Mouse (Mus musculus): ENCODE measurements around the gene Mesd. TPM values are rescaled to one million over a fixed set of nuclear protein-coding genes. Genes with fewer than 3 reads are reported as not detected.

Gene Mesd
- polyA plus RNA-seq, 1 experiment from 2014 or later: 84.4 TPM

DNA sequence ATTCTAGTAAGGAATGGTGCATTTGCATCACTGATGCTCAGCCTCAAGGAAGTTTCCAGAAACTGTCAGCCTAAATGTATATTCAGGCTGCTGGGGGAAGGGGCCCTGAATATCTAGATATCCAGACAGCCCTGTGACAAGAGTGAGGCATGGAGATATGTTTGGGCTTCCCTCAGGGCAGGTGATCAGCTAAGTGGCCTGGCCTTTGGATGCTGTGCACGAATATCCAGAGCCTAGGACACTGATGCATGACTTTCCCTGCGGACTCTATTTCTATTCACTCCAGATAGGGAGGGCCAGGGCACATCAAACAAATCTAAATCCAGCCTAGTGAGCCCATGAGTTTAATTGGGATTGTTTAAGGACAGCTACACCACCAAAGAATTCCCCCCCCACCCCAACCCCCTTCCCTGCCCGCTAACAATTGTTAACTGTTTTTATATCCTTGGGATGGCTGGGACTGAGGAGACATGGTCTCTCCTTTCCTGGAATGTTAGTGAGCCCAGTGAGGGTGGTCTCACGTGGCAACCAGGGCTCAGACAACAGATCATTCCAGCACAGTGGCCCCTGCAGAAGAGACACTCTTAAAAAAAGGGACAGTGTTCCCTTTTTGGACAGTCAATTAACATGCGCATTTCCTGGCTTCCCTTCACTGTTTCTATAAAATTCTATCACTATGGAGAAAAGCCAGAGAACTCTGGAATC is 14.3 kb upstream of the Mesd start:
- ATAC-seq (ENCODE audit: low FRiP score): 0 out of 2 replicates have a peak, but pooled peaks have one; percentile 38
- 37% methylated on average over 5 of the region's 5 CpGs for WGBS
- DNase-seq (ENCODE audit: low spot score, missing footprints): no peak
- no peaks in the 10 kb centered on the region for H3K36me3 ChIP-seq (ENCODE audit: control insufficient read depth, insufficient read depth, low read length)
- H3K27ac ChIP-seq (ENCODE audit: low read depth, low read length): no peak overlapping the region
- H3K9me3 ChIP-seq (ENCODE audit: control insufficient read depth, low read length): no peaks in the 10 kb centered on the region
- no peaks in the 10 kb centered on the region for H3K27me3 ChIP-seq (ENCODE audit: control insufficient read depth, insufficient read depth, low read length)
- no peak overlapping the region for H3K4me2 ChIP-seq
- no peaks in the 10 kb centered on the region for H3K4me1 ChIP-seq (ENCODE audit: control insufficient read depth, insufficient read depth, low read length)
- no peak overlapping the region for H3K4me3 ChIP-seq (ENCODE audit: low read depth, low read length)
- no peak overlapping the region for H3K9ac ChIP-seq (ENCODE audit: low read length)

DNA sequence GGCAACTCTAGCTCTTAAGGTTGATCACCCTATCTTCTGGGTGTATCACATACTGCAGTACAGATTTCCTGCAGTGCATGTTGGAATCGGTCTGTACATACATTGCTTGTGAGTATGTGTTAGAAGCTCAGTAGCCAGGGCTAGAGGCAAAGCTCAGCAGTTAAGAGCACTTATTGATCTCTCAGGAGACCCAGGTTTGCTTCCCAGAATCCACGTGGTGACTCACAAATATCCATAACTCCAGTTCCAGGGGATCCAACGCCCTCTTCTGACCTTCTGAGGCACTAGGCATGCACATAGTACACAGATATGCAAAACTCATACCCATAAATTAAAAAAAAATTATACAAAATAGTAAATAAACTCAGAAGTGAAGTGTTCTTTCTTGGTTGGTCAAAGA is 7.2 kb upstream of the Mesd start:
- H3K27me3 ChIP-seq (ENCODE audit: control insufficient read depth, insufficient read depth, low read length): no peaks in the 10 kb centered on the region
- ATAC-seq (ENCODE audit: low FRiP score): no peak
- no peak overlapping the region for H3K9ac ChIP-seq (ENCODE audit: low read length)
- WGBS: 79% methylated on average over 3 of the region's 3 CpGs
- H3K4me3 ChIP-seq (ENCODE audit: low read depth, low read length): no peak overlapping the region
- no peaks in the 10 kb centered on the region for H3K9me3 ChIP-seq (ENCODE audit: control insufficient read depth, low read length)
- H3K4me2 ChIP-seq: no peak overlapping the region
- peaks cover under 1% of the 10 kb centered on the region; the same call in 1 of the 2 replicates for H3K36me3 ChIP-seq (ENCODE audit: control insufficient read depth, insufficient read depth, low read length)
- H3K27ac ChIP-seq (ENCODE audit: low read depth, low read length): no peak overlapping the region
- H3K4me1 ChIP-seq (ENCODE audit: control insufficient read depth, insufficient read depth, low read length): peaks cover 24% of the 10 kb centered on the region
- no peak for DNase-seq (ENCODE audit: low spot score, missing footprints)

DNA sequence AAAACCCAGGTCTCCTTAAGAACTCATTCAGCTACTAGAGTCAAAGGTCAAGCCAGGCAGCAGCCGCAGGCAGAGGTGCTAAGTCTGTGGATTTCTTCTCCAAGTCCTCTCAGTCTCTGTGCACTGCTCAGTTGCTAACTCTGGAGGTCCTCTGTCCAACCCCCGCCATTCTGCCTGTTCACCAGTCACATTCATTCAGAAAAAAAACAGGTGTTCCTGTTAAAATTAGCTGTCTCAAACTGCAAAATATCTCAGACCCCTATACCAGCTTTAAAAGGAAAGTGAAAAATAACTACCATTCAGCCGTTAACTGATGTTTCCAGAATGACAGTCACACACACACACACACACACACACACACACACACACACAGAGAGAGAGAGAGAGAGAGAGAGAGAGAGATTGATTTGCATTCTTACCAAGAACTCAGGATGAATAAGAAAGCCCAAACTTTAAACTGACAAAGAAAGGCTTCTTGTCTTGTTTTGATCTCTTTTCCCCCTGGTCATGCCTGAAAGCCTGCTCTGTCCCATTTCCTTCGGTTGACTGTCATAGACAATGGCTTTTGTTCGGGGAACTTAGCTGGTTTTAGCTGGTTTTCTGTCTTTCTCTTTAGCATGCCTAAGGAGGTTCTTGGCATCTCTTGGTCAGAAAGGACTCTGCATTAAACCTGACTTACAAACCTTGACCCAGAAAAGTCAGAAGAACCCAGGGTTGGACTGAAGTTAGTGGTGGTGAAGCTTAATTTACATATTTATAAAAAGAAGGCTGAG is 5.4 kb upstream of the Mesd start:
- peak; percentile 33 for ATAC-seq (ENCODE audit: low FRiP score)
- Histone ChIP-seq H3K27me3 (ENCODE audit: control insufficient read depth, insufficient read depth, low read length) (no peaks in the 10 kb centered on the region), H3K4me3 (ENCODE audit: low read depth, low read length) (no peak overlapping the region), H3K4me2 (peak overlapping the region; percentile 5; the same call in 1 of the 2 replicates), H3K9ac (ENCODE audit: low read length) (peak overlapping the region; percentile 32), H3K27ac (ENCODE audit: low read depth, low read length) (peak overlapping the region; percentile 42), H3K36me3 (ENCODE audit: control insufficient read depth, insufficient read depth, low read length) (peaks cover 4% of the 10 kb centered on the region), H3K4me1 (ENCODE audit: control insufficient read depth, insufficient read depth, low read length) (peaks cover 35% of the 10 kb centered on the region), H3K9me3 (ENCODE audit: control insufficient read depth, low read length) (no peaks in the 10 kb centered on the region)
- 6% methylated on average over 5 of the region's 5 CpGs for WGBS
- peak; percentile 93 for DNase-seq (ENCODE audit: low spot score, missing footprints)

DNA sequence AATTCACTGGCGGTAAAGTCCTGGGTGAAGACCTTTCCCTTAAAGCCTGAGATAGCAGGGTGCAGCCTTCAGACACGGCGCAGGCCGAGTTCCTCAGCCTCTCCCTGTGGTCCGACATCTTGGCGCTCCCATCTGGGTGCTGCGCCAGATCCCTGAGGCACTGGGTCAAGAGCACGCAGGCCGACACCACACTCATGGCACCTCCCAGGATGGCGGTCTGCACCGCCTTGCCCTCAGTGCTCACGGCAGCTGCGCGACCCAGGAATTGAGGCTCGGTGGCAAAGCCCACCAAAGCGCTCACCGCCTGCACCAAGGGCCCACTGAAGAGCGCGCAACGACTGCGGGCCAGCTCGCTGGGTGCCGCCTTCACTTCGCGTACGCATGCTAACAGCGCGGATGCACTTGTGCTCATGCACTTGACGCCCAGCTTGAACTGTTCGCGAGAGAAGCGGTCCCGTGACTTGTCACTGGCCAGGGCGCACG is 2.1 kb upstream of the Mesd start:
- H3K9me3 ChIP-seq (ENCODE audit: control insufficient read depth, low read length): no peaks in the 10 kb centered on the region
- no peak for ATAC-seq (ENCODE audit: low FRiP score)
- H3K4me3 ChIP-seq (ENCODE audit: low read depth, low read length): peak overlapping the region; percentile 70
- no peak overlapping the region for H3K27ac ChIP-seq (ENCODE audit: low read depth, low read length)
- 89% methylated on average over 35 of the region's 35 CpGs for WGBS
- H3K36me3 ChIP-seq (ENCODE audit: control insufficient read depth, insufficient read depth, low read length): peaks cover 4% of the 10 kb centered on the region
- peaks cover 35% of the 10 kb centered on the region for H3K4me1 ChIP-seq (ENCODE audit: control insufficient read depth, insufficient read depth, low read length)
- peak overlapping the region; percentile 96 for H3K4me2 ChIP-seq
- H3K9ac ChIP-seq (ENCODE audit: low read length): no peak overlapping the region
- DNase-seq (ENCODE audit: low spot score, missing footprints): peak; percentile 17
- no peaks in the 10 kb centered on the region for H3K27me3 ChIP-seq (ENCODE audit: control insufficient read depth, insufficient read depth, low read length)

DNA sequence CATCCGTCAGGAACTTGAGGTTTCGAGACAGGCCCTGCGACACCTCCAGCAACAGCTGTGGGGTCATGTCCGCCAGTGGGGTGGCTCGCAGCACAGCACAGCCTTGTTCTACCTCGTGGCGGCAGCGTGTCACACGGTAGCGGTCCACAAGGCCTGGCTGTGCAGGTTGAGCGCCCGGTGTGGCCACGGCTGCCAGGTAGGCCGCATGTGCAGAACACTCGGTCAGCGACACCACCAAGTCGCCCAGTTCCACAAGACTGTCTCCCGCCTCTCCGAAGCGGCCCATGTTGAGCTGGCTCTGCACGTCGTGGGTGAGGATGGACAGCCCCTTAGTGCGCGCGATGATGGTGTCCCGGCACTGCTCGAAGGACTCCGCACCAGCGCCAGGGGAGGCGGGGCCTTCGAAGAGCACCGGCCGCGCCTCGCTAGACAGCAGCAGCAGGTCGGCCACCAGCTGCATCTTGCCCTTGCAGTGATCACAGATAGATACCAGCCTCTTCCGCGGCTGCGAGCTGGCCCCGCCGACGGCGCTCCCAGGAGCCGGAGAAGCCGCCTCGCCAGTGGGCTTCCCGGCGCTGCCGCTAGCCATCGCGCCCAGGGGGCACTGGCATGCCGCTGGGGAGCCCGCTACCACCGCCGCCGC is 1.5 kb upstream of the Mesd start:
- peak overlapping the region; percentile 94 for H3K27ac ChIP-seq (ENCODE audit: low read depth, low read length)
- H3K9me3 ChIP-seq (ENCODE audit: control insufficient read depth, low read length): no peaks in the 10 kb centered on the region
- H3K4me2 ChIP-seq: peak overlapping the region; percentile 96
- peaks cover 34% of the 10 kb centered on the region for H3K4me1 ChIP-seq (ENCODE audit: control insufficient read depth, insufficient read depth, low read length)
- H3K36me3 ChIP-seq (ENCODE audit: control insufficient read depth, insufficient read depth, low read length): peaks cover 4% of the 10 kb centered on the region
- H3K27me3 ChIP-seq (ENCODE audit: control insufficient read depth, insufficient read depth, low read length): no peaks in the 10 kb centered on the region
- H3K9ac ChIP-seq (ENCODE audit: low read length): peak overlapping the region; percentile 87
- peak; percentile 10 for ATAC-seq (ENCODE audit: low FRiP score)
- peak; percentile 93 for DNase-seq (ENCODE audit: low spot score, missing footprints)
- H3K4me3 ChIP-seq (ENCODE audit: low read depth, low read length): peak overlapping the region; percentile 70
- 25% methylated on average over 52 of the region's 56 CpGs for WGBS

DNA sequence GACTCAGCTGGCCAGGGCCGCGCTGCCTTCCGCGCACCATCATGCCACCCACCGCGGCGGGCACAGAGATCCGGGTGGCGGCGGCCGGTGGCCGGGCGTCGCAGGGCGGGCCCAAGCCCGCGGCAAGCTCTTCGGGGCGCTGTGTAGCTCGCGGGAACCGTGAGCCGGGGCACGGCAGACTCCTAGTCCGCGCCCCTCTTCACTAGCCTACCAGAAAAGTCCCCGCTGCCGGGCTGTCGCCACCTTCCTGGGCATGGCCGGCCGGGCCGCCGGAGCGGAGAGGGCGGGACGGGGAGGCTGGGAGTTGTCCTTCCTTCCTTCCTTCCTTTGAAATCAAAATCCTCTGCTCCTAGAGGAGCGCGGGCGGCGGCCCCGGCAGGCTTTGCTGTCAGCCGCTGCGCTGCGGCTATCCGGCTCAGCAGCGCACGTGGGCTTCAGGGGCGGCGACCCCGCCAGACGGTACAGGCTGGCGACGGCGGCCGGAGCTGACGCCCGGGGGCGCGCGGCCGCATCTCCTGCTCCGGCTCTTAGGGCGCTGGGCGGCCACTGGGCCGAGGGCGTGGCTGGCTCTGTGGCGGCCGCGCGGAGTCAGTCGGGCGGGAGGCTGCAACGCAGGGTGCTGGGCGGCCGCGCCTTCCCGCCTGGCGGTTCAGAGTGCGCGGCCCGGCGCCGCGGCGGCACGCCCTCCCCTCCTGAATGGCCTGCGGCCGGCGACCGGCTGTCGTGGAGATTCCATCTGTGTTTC is 818 bp upstream of the Mesd start:
- Histone ChIP-seq H3K9me3 (ENCODE audit: control insufficient read depth, low read length) (no peaks in the 10 kb centered on the region), H3K9ac (ENCODE audit: low read length) (peak overlapping the region; percentile 87), H3K27ac (ENCODE audit: low read depth, low read length) (peak overlapping the region; percentile 94), H3K4me2 (peak overlapping the region; percentile 96), H3K4me1 (ENCODE audit: control insufficient read depth, insufficient read depth, low read length) (peaks cover 28% of the 10 kb centered on the region), H3K27me3 (ENCODE audit: control insufficient read depth, insufficient read depth, low read length) (no peaks in the 10 kb centered on the region), H3K36me3 (ENCODE audit: control insufficient read depth, insufficient read depth, low read length) (peaks cover 4% of the 10 kb centered on the region), H3K4me3 (ENCODE audit: low read depth, low read length) (peak overlapping the region; percentile 70)
- DNase-seq (ENCODE audit: low spot score, missing footprints) (peak; percentile 95), ATAC-seq (ENCODE audit: low FRiP score) (peak; percentile 80)
- 1% methylated on average over 58 of the region's 91 CpGs for WGBS

DNA sequence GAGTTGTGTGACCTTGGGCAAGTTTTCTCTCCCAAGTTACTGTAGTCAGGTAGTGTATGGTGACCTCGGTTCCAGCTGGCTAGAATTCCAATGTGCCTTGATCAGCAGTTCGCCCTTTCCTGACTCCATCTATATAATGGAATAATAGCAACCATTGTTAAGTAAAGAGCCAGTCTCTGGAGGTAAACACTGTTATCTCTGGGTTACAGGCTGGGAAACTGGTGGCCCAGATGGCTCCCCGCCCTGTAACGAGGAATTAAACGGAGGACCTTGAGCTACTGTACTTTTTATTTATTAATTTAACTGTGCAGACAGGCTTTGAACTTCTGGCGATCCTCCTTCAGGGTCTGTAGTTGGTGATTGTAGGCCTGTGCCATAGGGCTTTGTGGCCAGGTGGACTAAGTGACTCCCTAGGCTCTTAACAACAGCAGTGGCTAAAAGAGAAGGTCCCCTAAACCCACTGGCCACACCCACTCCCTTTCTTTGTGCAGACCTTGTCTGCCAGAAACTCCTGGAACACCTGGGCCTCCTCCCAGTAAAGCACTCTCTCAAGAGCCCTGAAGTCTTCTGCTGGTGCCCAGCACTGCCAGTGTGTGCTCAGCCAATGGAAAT is 761 bp downstream of the Mesd start:
- Histone ChIP-seq H3K27ac (ENCODE audit: low read depth, low read length) (peak overlapping the region; percentile 94), H3K4me3 (ENCODE audit: low read depth, low read length) (peak overlapping the region; percentile 70), H3K9me3 (ENCODE audit: control insufficient read depth, low read length) (no peaks in the 10 kb centered on the region), H3K36me3 (ENCODE audit: control insufficient read depth, insufficient read depth, low read length) (peaks cover 4% of the 10 kb centered on the region), H3K4me1 (ENCODE audit: control insufficient read depth, insufficient read depth, low read length) (peaks cover 19% of the 10 kb centered on the region), H3K27me3 (ENCODE audit: control insufficient read depth, insufficient read depth, low read length) (no peaks in the 10 kb centered on the region), H3K4me2 (peak overlapping the region; percentile 96), H3K9ac (ENCODE audit: low read length) (peak overlapping the region; percentile 87)
- no peak for ATAC-seq (ENCODE audit: low FRiP score)
- DNase-seq (ENCODE audit: low spot score, missing footprints): peak; percentile 87
- whole genome bisulfite sequencing: 43% methylated on average over 6 of the region's 6 CpGs

DNA sequence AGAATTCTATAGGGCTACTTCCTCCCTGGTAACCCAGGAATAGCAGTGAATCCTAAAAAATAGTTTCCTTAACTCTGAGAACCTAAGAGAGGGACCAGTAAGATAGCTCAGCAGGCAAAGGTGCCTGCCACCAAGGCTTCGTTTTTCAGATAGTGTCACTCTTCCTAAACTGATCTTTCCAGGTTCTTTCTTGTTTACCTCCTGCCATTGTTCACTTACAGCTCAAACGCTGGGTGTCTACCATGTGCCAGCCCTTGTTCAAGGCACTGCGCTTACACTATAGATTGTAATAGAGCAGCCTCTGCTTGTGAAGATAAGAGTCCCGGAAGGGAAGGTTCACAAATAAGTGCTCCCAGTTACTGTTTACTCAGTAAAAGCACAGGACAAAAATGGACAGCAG is 1.6 kb downstream of the Mesd start:
- Histone ChIP-seq H3K36me3 (ENCODE audit: control insufficient read depth, insufficient read depth, low read length) (peaks cover 4% of the 10 kb centered on the region), H3K9me3 (ENCODE audit: control insufficient read depth, low read length) (no peaks in the 10 kb centered on the region), H3K4me3 (ENCODE audit: low read depth, low read length) (no peak overlapping the region), H3K4me2 (no peak overlapping the region), H3K27ac (ENCODE audit: low read depth, low read length) (no peak overlapping the region), H3K27me3 (ENCODE audit: control insufficient read depth, insufficient read depth, low read length) (no peaks in the 10 kb centered on the region), H3K9ac (ENCODE audit: low read length) (no peak overlapping the region), H3K4me1 (ENCODE audit: control insufficient read depth, insufficient read depth, low read length) (peaks cover 19% of the 10 kb centered on the region)
- DNase-seq (ENCODE audit: low spot score, missing footprints): peak; percentile 65
- 83% methylated on average over 4 of the region's 4 CpGs for WGBS
- ATAC-seq (ENCODE audit: low FRiP score): no peak
